Mouse (Mus musculus): Measurements from ENCODE around the gene Pgpep1. TPM values are rescaled to one million over a fixed set of nuclear protein-coding genes. Genes with fewer than 3 reads are reported as not detected.
A peak's percentile ranks its signal among the peaks of the same experiment; 100 is the strongest.

Gene Pgpep1
- polyA plus RNA-seq, 1 experiment from 2014 or later, result 181 TPM

DNA sequence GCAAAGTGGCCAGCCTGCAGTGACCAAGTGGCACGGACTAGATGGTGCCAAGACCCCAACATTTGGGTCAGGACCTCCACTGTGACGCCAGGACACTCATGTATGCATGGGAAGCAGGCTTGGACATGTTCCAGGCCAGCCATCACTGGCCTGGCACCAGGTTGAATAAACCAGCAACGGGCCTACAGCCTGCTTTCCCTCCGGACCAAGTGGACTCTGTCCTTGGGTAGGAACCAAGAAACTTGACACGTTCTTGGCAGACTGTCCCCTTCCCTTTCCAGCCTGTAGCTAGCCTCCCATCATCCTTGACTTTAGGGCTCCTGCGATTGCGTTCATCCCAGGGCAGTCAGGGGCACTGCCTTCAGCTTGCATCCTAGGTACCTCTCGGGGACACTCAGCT is 27.4 kb upstream of the Pgpep1 start:
- no peak overlapping the region for H3K4me3 ChIP-seq
- H3K4me1 ChIP-seq, result peaks cover 19% of the 10 kb centered on the region
- 94% methylated on average over 8 of the region's 8 CpGs for WGBS
- no peaks in the 10 kb centered on the region for H3K9me3 ChIP-seq
- H3K4me2 ChIP-seq (replicated peaks), result no peak overlapping the region
- H3K36me3 ChIP-seq, result no peaks in the 10 kb centered on the region
- no peak for ATAC-seq (ENCODE audit: low FRiP score, low read depth)
- no peaks in the 10 kb centered on the region for H3K27me3 ChIP-seq (replicated peaks)
- H3K27ac ChIP-seq, result no peak overlapping the region
- no peak overlapping the region for H3K9ac ChIP-seq

GRCm38 (mm10) chr8:70684291-70684690 is 24.1 kb upstream of the Pgpep1 start:
- Histone ChIP-seq H3K4me3 (no peak overlapping the region), H3K27ac (no peak overlapping the region), H3K4me1 (peaks cover 12% of the 10 kb centered on the region; the same call in 1 of the 2 replicates), H3K27me3 (replicated peaks) (no peaks in the 10 kb centered on the region), H3K9ac (no peak overlapping the region), H3K36me3 (peaks cover 10% of the 10 kb centered on the region; the same call in 1 of the 2 replicates), H3K4me2 (replicated peaks) (no peak overlapping the region), H3K9me3 (no peaks in the 10 kb centered on the region)
- WGBS, result 50% methylated on average over 7 of the region's 7 CpGs
- ATAC-seq (ENCODE audit: low FRiP score, low read depth), result no peak

GRCm38 (mm10) chr8:70682692-70683091 is 22.5 kb upstream of the Pgpep1 start:
- H3K4me1 ChIP-seq, result peaks cover 12% of the 10 kb centered on the region; the same call in 1 of the 2 replicates
- WGBS, result 73% methylated on average over 3 of the region's 3 CpGs
- H3K27ac ChIP-seq, result no peak overlapping the region
- H3K4me3 ChIP-seq, result no peak overlapping the region
- 0 out of 2 replicates have a peak overlapping the region, but pooled peaks have one; percentile 44 for H3K9ac ChIP-seq
- 0 out of 2 replicates have a peak, but pooled peaks have one; percentile 11 for ATAC-seq (ENCODE audit: low FRiP score, low read depth)
- H3K9me3 ChIP-seq, result no peaks in the 10 kb centered on the region
- no peaks in the 10 kb centered on the region for H3K27me3 ChIP-seq (replicated peaks)
- H3K36me3 ChIP-seq, result peaks cover 26% of the 10 kb centered on the region
- H3K4me2 ChIP-seq (replicated peaks), result 0 out of 2 replicates have a peak overlapping the region, but pooled peaks have one; percentile 38

- no peak overlapping the region for H3K27ac ChIP-seq
- 0 out of 2 replicates have a peak, but pooled peaks have one; percentile 19 for ATAC-seq (ENCODE audit: low FRiP score, low read depth)
- H3K4me1 ChIP-seq, result peaks cover 12% of the 10 kb centered on the region; the same call in 1 of the 2 replicates
- peaks cover 30% of the 10 kb centered on the region for H3K36me3 ChIP-seq
- H3K4me2 ChIP-seq (replicated peaks), result peak overlapping the region; percentile 38
- WGBS, result 8% methylated on average over 19 of the region's 19 CpGs
- H3K9me3 ChIP-seq, result no peaks in the 10 kb centered on the region
- peak overlapping the region; percentile 44; the same call in 1 of the 2 replicates for H3K9ac ChIP-seq
- H3K4me3 ChIP-seq, result no peak overlapping the region; the same call in 1 of the 2 replicates
- no peaks in the 10 kb centered on the region for H3K27me3 ChIP-seq (replicated peaks)
Measured at GRCm38 (mm10) chr8:70682193-70682592, 22.0 kb upstream of the Pgpep1 start.

GRCm38 (mm10) chr8:70681410-70681809 is 21.2 kb upstream of the Pgpep1 start:
- no peak overlapping the region for H3K27ac ChIP-seq
- WGBS, result 81% methylated on average over 3 of the region's 3 CpGs
- no peaks in the 10 kb centered on the region for H3K27me3 ChIP-seq (replicated peaks)
- peaks cover 12% of the 10 kb centered on the region; the same call in 1 of the 2 replicates for H3K4me1 ChIP-seq
- peaks cover 32% of the 10 kb centered on the region for H3K36me3 ChIP-seq
- no peak overlapping the region for H3K4me2 ChIP-seq (replicated peaks)
- no peak overlapping the region for H3K9ac ChIP-seq
- no peak overlapping the region for H3K4me3 ChIP-seq
- no peaks in the 10 kb centered on the region for H3K9me3 ChIP-seq
- ATAC-seq (ENCODE audit: low FRiP score, low read depth), result no peak

DNA sequence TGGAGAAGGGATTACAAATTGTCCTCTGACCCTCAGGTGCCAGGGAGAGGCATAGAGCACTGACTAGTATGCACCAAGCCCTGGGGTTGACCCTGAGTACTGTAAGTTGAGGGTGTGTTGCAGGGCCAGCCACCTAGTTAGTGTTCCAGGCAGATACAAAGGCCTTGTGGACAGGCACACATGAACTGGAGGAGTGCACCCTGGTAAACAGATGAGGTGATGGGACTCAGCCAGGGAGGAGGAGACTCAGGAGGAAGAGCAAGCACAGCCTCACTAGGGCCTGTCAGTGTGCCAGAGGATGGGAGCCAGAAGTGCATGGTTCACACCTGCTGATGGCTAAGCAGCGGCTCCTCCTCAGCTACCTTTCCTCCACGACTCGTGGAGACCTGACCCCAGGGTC is 19.9 kb upstream of the Pgpep1 start:
- H3K27me3 ChIP-seq (replicated peaks), result no peaks in the 10 kb centered on the region
- peaks cover 35% of the 10 kb centered on the region for H3K36me3 ChIP-seq
- 89% methylated on average over 3 of the region's 3 CpGs for whole genome bisulfite sequencing
- no peak overlapping the region for H3K27ac ChIP-seq
- H3K4me3 ChIP-seq, result no peak overlapping the region
- no peak overlapping the region for H3K4me2 ChIP-seq (replicated peaks)
- H3K4me1 ChIP-seq, result peaks cover 12% of the 10 kb centered on the region; the same call in 1 of the 2 replicates
- H3K9me3 ChIP-seq, result no peaks in the 10 kb centered on the region
- H3K9ac ChIP-seq, result no peak overlapping the region
- no peak for ATAC-seq (ENCODE audit: low FRiP score, low read depth)

DNA sequence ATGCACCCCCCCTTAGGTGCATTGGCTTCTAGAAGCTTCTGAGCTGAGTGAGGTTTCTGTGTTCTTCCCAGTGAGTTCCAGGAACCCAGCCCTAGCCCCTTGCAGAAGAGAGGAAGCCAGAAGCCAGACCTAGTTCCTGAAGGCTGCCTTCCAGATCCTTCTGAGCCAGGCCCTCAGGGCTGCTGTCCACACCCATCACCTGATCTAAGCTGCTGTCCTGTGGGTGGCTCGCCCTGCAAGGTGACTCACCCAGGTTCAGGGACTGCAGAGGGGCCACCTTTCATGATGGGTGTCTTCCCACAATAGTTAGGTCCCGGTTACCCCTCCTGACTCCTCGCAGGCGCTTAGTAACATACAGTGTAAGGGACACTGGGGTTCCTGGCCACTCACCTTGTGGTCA is 19.2 kb upstream of the Pgpep1 start:
- H3K27ac ChIP-seq, result no peak overlapping the region
- ATAC-seq (ENCODE audit: low FRiP score, low read depth), result no peak

DNA sequence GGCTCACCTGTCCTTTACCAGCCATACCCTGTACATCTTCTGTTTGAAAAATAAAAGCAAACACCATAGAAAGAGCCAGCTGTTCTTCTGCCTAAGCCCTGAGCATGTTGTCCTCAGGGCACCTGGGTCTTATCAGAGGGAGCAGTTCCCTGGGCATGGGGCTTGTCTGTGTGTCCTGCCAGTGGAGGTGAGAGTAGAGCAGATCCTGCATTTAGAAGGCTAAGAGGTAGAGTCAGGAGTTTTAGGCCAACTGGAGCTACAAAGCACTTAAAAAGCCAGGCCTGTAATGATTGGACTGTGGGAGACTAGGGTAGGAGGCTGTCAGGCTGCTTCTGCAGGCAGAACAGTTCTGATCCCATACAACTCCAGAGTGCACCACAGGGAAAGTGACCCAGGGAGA is 18.5 kb upstream of the Pgpep1 start:
- Histone ChIP-seq H3K36me3 (peaks cover 35% of the 10 kb centered on the region), H3K4me2 (replicated peaks) (no peak overlapping the region), H3K9ac (no peak overlapping the region), H3K27me3 (replicated peaks) (no peaks in the 10 kb centered on the region), H3K27ac (no peak overlapping the region), H3K4me1 (peaks cover 18% of the 10 kb centered on the region), H3K9me3 (no peaks in the 10 kb centered on the region), H3K4me3 (no peak overlapping the region)
- no peak for ATAC-seq (ENCODE audit: low FRiP score, low read depth)

More for the DNA sequence above, 19.2 kb upstream of the Pgpep1 start:
- no peak overlapping the region for H3K9ac ChIP-seq
- peaks cover 17% of the 10 kb centered on the region for H3K4me1 ChIP-seq
- H3K4me3 ChIP-seq, result no peak overlapping the region
- 97% methylated on average over 4 of the region's 4 CpGs for WGBS
- H3K27me3 ChIP-seq (replicated peaks), result no peaks in the 10 kb centered on the region
- H3K4me2 ChIP-seq (replicated peaks), result no peak overlapping the region
- peaks cover 35% of the 10 kb centered on the region for H3K36me3 ChIP-seq
- no peaks in the 10 kb centered on the region for H3K9me3 ChIP-seq

- WGBS, result 95% methylated on average over 15 of the region's 15 CpGs
- H3K36me3 ChIP-seq, result peaks cover 35% of the 10 kb centered on the region
- no peaks in the 10 kb centered on the region for H3K9me3 ChIP-seq
- H3K27me3 ChIP-seq (replicated peaks), result no peaks in the 10 kb centered on the region
- ATAC-seq (ENCODE audit: low FRiP score, low read depth), result no peak
- H3K4me3 ChIP-seq, result no peak overlapping the region
- H3K9ac ChIP-seq, result no peak overlapping the region
- no peak overlapping the region for H3K4me2 ChIP-seq (replicated peaks)
- H3K27ac ChIP-seq, result no peak overlapping the region
- peaks cover 17% of the 10 kb centered on the region for H3K4me1 ChIP-seq
Measured at GRCm38 (mm10) chr8:70677451-70678080, 17.4 kb upstream of the Pgpep1 start.

GRCm38 (mm10) chr8:70675336-70675735 is 15.1 kb upstream of the Pgpep1 start:
- ATAC-seq (ENCODE audit: low FRiP score, low read depth), result no peak
- Histone ChIP-seq H3K4me1 (peaks cover 10% of the 10 kb centered on the region), H3K36me3 (peaks cover 35% of the 10 kb centered on the region)

GRCm38 (mm10) chr8:70674716-70675115 is 14.5 kb upstream of the Pgpep1 start:
- peak overlapping the region; percentile 67 for H3K9ac ChIP-seq
- no peak overlapping the region for H3K4me3 ChIP-seq
- H3K4me2 ChIP-seq (replicated peaks), result peak overlapping the region; percentile 67
- H3K27me3 ChIP-seq (replicated peaks), result no peaks in the 10 kb centered on the region
- peaks cover 29% of the 10 kb centered on the region for H3K36me3 ChIP-seq
- no peaks in the 10 kb centered on the region for H3K9me3 ChIP-seq
- 83% methylated on average over 4 of the region's 4 CpGs for WGBS
- peaks cover 10% of the 10 kb centered on the region for H3K4me1 ChIP-seq
- no peak for ATAC-seq (ENCODE audit: low FRiP score, low read depth)
- no peak overlapping the region for H3K27ac ChIP-seq

More at GRCm38 (mm10) chr8:70675336-70675735, 15.1 kb upstream of the Pgpep1 start:
- no peaks in the 10 kb centered on the region for H3K9me3 ChIP-seq
- H3K4me2 ChIP-seq (replicated peaks), result no peak overlapping the region
- 100% methylated on average over 1 of the region's 1 CpGs for WGBS
- H3K4me3 ChIP-seq, result no peak overlapping the region
- no peak overlapping the region for H3K27ac ChIP-seq
- no peaks in the 10 kb centered on the region for H3K27me3 ChIP-seq (replicated peaks)
- no peak overlapping the region for H3K9ac ChIP-seq

DNA sequence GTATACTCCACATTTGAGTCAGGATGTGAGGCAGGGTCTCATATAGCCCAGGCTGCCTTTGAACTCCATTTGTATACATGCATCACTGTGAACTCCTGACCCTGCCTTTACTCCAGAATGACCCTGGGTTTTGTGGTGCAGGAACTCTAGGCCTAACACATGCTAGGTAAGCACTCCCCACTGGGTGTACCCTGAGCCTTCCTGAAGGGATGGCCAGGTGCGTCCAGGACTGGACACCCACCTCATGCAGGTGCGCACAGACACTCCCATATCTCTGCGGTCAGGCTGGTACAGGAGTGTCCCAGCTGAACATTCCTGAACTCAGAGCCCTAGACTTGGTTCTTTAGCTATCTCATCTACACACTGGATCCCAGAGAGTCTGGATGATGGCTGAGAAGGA is 13.9 kb upstream of the Pgpep1 start:
- Histone ChIP-seq H3K9me3 (no peaks in the 10 kb centered on the region), H3K27ac (peak overlapping the region; percentile 27; the same call in 1 of the 2 replicates), H3K4me3 (peak overlapping the region; percentile 62), H3K36me3 (peaks cover 23% of the 10 kb centered on the region), H3K4me1 (peaks cover 10% of the 10 kb centered on the region), H3K27me3 (replicated peaks) (no peaks in the 10 kb centered on the region), H3K9ac (peak overlapping the region; percentile 67), H3K4me2 (replicated peaks) (peak overlapping the region; percentile 67)
- 93% methylated on average over 3 of the region's 3 CpGs for WGBS
- no peak for ATAC-seq (ENCODE audit: low FRiP score, low read depth)
